Mouse (Mus musculus) testis, adult 2 months (tissue): ENCODE measurements around the gene Fkbp14. TPM values are rescaled to one million over a fixed set of nuclear protein-coding genes. Genes with fewer than 3 reads are reported as not detected.

Experiments
- H3K27ac ChIP-seq: fragments of 200-500 bp; 2 replicates; pipeline ENCODE4 v1.5.1; 2012; ENCODE audit warnings: low read depth, low read length; ENCODE audit not compliant: control insufficient read depth, insufficient read depth
- H3K27me3 ChIP-seq: fragments of 200-500 bp; 2 replicates; pipeline ENCODE4 v1.6.1; 2012; ENCODE audit warnings: mild to moderate bottlenecking, low read length, moderate library complexity; ENCODE audit not compliant: control insufficient read depth, insufficient read depth
- H3K36me3 ChIP-seq: fragments of 200-500 bp; 2 replicates; pipeline ENCODE4 v1.6.1; 2012; ENCODE audit warnings: mild to moderate bottlenecking, low read length; ENCODE audit not compliant: control insufficient read depth, insufficient read depth
- H3K4me1 ChIP-seq: fragments of 200-500 bp; 2 replicates; pipeline ENCODE4 v1.6.1; 2012; ENCODE audit warnings: low read length; ENCODE audit not compliant: control insufficient read depth, insufficient read depth
- H3K4me3 ChIP-seq: fragments of 200-500 bp; 2 replicates; pipeline ENCODE4 v1.5.1; 2012; ENCODE audit warnings: low read depth, mild to moderate bottlenecking, low read length, moderate library complexity, mixed read lengths; ENCODE audit not compliant: control insufficient read depth
- CTCF ChIP-seq: fragments of 200-500 bp; IDR thresholded peaks from 2 replicates; pipeline ENCODE4 v1.5.1; 2012; ENCODE audit warnings: low read depth, mild to moderate bottlenecking, inconsistent platforms, low read length, moderate library complexity; ENCODE audit not compliant: control insufficient read depth, insufficient read depth, insufficient replicate concordance
- POLR2A ChIP-seq: fragments of 200-500 bp; IDR thresholded peaks from 2 replicates; pipeline ENCODE4 v1.6.1; 2012; ENCODE audit warnings: low read depth, mild to moderate bottlenecking, inconsistent platforms, low read length, moderate library complexity; ENCODE audit not compliant: control insufficient read depth
- polyA plus RNA-seq: library from polyadenylated mRNA; depleted of rRNA; stranded (reverse); fragments of >200 nt; gene quantifications from 2 replicates; pipeline ENCODE4 v1.2.3, GENCODE M21; 2012

Fkbp14 gene
- polyA plus RNA-seq, 1 experiment = 10.6 TPM

GRCm38 (mm10) chr6:54595330-54595878 lies 1.7 kb downstream of the Fkbp14 start:
- peak overlapping the region; percentile 80 for H3K27ac ChIP-seq
- H3K4me3 ChIP-seq = peak overlapping the region; percentile 98
- H3K4me1 ChIP-seq = peaks cover 12% of the 10 kb centered on the region
- H3K27me3 ChIP-seq = no peaks in the 10 kb centered on the region
- TF ChIP-seq POLR2A = no peak
- no peak for TF ChIP-seq CTCF
- H3K36me3 ChIP-seq = no peaks in the 10 kb centered on the region

DNA sequence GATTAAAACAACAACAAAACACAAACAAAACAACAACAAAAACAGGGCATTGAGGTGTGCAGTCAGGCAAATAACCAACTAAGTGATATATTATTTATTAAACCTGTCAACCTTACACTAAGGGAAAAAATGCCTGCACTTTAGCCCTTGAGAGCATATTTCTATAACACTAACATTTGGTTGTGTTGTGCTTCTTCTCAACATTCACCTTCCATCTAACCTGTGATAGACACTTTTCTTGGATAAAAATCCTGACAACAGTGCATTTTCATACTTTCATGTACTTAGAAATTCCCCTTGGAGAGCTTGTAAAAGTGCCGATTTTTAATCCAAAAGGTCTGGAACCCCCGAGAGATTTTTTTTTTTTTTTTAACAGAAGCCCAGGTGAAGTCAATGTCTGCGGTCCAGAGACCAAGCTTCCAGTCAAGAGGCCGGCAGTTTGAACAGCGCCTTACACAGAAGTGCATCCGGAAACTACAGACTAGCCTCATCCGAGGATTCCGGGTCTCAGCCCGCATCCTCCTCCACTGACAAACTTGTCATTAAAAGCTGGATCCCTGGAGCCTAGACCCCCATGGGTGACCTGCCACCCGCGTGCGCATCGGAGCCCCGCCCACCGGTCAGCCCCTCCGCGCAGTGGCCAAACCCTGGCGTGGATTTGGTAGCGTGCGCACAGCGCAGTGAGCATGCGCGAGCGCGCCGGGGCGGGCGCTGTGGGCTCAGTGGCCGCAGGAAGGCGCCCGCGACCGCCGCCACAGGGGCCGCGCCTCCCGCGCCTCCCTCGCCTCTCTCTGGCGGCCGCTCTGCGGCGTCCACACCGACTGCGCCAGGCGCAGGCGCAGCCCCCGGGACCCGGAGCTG lies 2.4 kb downstream of the Fkbp14 start, which contains the start of gene Plekha8:
Gene Plekha8 (plus strand): TSS at position 643 of the 861 bp plus-strand sequence.
- Histone ChIP-seq H3K4me1 (peaks cover 12% of the 10 kb centered on the region), H3K27me3 (no peaks in the 10 kb centered on the region), H3K36me3 (no peaks in the 10 kb centered on the region), H3K4me3 (peak within 1 kb of the TSS; percentile 98), H3K27ac (peak within 1 kb of the TSS; percentile 80)
- TF ChIP-seq POLR2A (peak; percentile 64), CTCF (no peak)

- Histone ChIP-seq H3K4me3 (no peak overlapping the region), H3K27ac (no peak overlapping the region), H3K27me3 (no peaks in the 10 kb centered on the region), H3K36me3 (no peaks in the 10 kb centered on the region), H3K4me1 (peaks cover 12% of the 10 kb centered on the region)
- TF ChIP-seq CTCF = no peak
- TF ChIP-seq POLR2A = no peak
These were observed 3.2 kb downstream of the Fkbp14 start for GRCm38 (mm10) chr6:54593766-54594468.

DNA sequence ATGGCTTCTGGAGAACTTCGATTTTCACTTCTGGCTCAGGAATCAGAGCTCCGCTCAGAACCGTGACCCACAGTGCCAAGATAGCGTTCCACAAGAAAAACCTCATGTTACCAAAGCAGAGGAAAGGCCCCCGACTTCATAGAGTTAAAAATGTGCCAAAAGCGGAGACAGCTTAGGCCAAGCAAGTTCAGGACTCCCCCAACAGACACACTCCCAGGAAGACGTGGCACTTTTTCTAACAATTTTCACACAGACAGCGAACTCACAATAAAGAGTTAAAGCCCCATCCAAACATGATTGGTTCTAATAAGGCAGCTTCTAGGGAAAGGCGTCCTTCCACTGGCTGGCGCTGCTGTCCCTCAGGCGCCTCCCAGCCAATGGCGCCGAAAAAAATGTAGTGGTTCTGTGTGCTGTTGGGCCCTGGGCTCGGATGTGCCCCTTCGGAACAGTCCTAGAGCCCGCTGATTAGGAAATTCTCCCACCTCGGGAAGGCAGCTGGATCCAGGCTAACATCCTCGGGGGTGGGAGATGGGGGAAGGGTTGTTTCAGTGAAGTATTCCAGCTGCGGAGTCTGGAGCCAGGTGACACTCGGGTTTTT lies 4.1 kb downstream of the Fkbp14 start:
- no peaks in the 10 kb centered on the region for H3K36me3 ChIP-seq
- no peak for TF ChIP-seq CTCF
- H3K4me3 ChIP-seq = peak overlapping the region; percentile 83
- peak overlapping the region; percentile 84 for H3K27ac ChIP-seq
- no peaks in the 10 kb centered on the region for H3K27me3 ChIP-seq
- peaks cover 12% of the 10 kb centered on the region for H3K4me1 ChIP-seq

DNA sequence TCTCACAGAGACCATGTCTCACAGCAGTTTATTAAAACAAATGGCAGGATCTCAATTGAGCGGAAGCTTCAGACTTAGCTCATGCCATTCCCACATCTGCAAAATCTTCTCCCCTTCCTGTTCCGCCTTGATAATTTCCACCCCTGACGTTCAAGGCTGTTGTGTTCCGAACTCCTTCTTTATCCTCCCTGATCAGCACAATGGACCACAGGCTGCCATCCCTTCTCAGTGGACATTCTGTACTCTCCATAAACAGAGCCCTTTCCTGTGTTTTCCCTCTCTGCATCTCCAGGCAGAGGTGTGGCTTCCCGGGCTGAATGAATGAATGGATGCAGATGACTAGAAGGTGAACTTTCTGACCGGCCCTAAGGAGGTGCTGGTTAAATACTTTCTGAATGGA lies 5.3 kb downstream of the Fkbp14 start:
- TF ChIP-seq POLR2A (no peak), CTCF (no peak)
- Histone ChIP-seq H3K4me3 (no peak overlapping the region), H3K4me1 (peaks cover 12% of the 10 kb centered on the region), H3K27me3 (no peaks in the 10 kb centered on the region), H3K36me3 (no peaks in the 10 kb centered on the region), H3K27ac (peak overlapping the region; percentile 63; the same call in 1 of the 2 replicates)

DNA sequence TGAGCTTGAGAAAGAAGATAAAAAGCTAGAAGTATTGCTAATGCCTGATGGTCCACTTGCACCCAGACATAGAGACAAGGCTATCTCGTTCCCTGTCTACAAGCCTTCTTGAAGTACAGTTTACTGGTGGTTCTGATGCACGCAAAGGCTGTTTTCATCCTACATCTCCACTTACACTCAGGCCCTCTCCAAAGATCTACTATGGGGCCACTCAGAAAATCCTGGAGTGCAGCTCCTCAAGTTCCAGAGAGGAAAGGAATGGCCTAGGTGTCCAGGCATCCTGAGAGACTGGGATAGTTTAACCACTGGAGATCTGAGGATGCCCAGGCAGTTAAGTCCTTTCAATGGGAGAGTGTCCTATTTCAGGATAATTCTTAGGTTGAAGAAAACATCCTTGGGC lies 6.4 kb downstream of the Fkbp14 start:
- Histone ChIP-seq H3K36me3 (no peaks in the 10 kb centered on the region), H3K27ac (no peak overlapping the region), H3K4me1 (peaks cover 11% of the 10 kb centered on the region), H3K4me3 (no peak overlapping the region), H3K27me3 (no peaks in the 10 kb centered on the region)
- no peak for TF ChIP-seq CTCF
- TF ChIP-seq POLR2A = no peak

- Histone ChIP-seq H3K27me3 (no peaks in the 10 kb centered on the region), H3K27ac (no peak overlapping the region), H3K4me3 (no peak overlapping the region), H3K4me1 (peaks cover 5% of the 10 kb centered on the region), H3K36me3 (no peaks in the 10 kb centered on the region)
- TF ChIP-seq POLR2A (no peak), CTCF (no peak)
These were observed 8.9 kb downstream of the Fkbp14 start for GRCm38 (mm10) chr6:54588212-54588611.
